Mouse (Mus musculus) heart, embryonic 16.5 days (tissue): Measurements from ENCODE around the gene Nrg3. TPM values are rescaled to one million over a fixed set of nuclear protein-coding genes. Genes with fewer than 3 reads are reported as not detected.

Experiments used
- ATAC-seq: fragments of 200-750 bp; cut with Nextera tagmentation; replicated peaks from 2 replicates; pipeline ENCODE4 v1.8.0; 2017; ENCODE audit warnings: moderate number of reproducible peaks; ENCODE audit not compliant: insufficient read depth, low FRiP score; ENCODE audit errors: extremely low read depth
- H3K27ac ChIP-seq: fragments of 300-500 bp; sonication (generic); 2 replicates; pipeline ENCODE4 v1.5.1; 2014; ENCODE audit warnings: mild to moderate bottlenecking, low read length, control low read depth, moderate library complexity
- H3K27me3 ChIP-seq: fragments of 300-500 bp; sonication (generic); 2 replicates; pipeline ENCODE4 v1.6.1; 2014; ENCODE audit warnings: low read length, mixed read lengths; ENCODE audit not compliant: control insufficient read depth, insufficient read depth
- H3K36me3 ChIP-seq: fragments of 300-500 bp; sonication (generic); 2 replicates; pipeline ENCODE4 v1.6.1; 2014; ENCODE audit not compliant: control insufficient read depth, insufficient read depth
- H3K4me1 ChIP-seq: fragments of 300-500 bp; sonication (generic); 2 replicates; pipeline ENCODE4 v1.6.1; 2014; ENCODE audit warnings: low read length, mixed read lengths; ENCODE audit not compliant: control insufficient read depth, insufficient read depth
- H3K4me2 ChIP-seq: fragments of 300-500 bp; sonication (generic); 2 replicates; pipeline ENCODE4 v1.6.1; 2014; ENCODE audit warnings: low read depth, mild to moderate bottlenecking, control low read depth, low read length
- H3K4me3 ChIP-seq: fragments of 300-500 bp; sonication (generic); 2 replicates; pipeline ENCODE4 v1.5.1; 2014; ENCODE audit warnings: mild to moderate bottlenecking, control low read depth, low read length
- H3K9ac ChIP-seq: fragments of 300-500 bp; sonication (generic); 2 replicates; pipeline ENCODE4 v1.6.1; 2014; ENCODE audit warnings: low read length, control low read depth
- H3K9me3 ChIP-seq: fragments of 300-500 bp; sonication (generic); replicated peaks from 2 replicates; pipeline ENCODE4 v1.6.1; 2016; ENCODE audit warnings: low read length; ENCODE audit not compliant: control insufficient read depth
- WGBS: fragments of 180-500 bp; shearing (Covaris S2); extraction: QIAGEN DNeasy Blood & Tissue Kit; methylation state at CpG from one replicate; pipeline ENCODE4 v1.1.7; 2014; 5-methylcytosine and 5-hydroxymethylcytosine counted together
- polyA plus RNA-seq: library from polyadenylated mRNA; unstranded; fragments of >200 nt; fragmentation: Nextera tagmentation; extraction: Ambion mirVana; gene quantifications from 2 replicates; pipeline ENCODE4 v1.2.1, GENCODE M21; 2015

Nrg3 gene
- polyA plus RNA-seq, 1 experiment from 2014 or later, result not detected

GRCm38 (mm10) chr14:39043793-39044192 is 429.1 kb downstream of the Nrg3 start:
- Histone ChIP-seq H3K27me3 (no peaks in the 10 kb centered on the region), H3K9ac (no peak overlapping the region), H3K36me3 (no peaks in the 10 kb centered on the region), H3K9me3 (no peaks in the 10 kb centered on the region), H3K4me1 (no peaks in the 10 kb centered on the region), H3K4me2 (no peak overlapping the region), H3K4me3 (no peak overlapping the region), H3K27ac (no peak overlapping the region)
- ATAC-seq, result no peak
- WGBS, result 64% methylated on average over 3 of the region's 3 CpGs

- no peak for ATAC-seq
- H3K4me3 ChIP-seq, result no peak overlapping the region
- H3K27ac ChIP-seq, result no peak overlapping the region
- H3K27me3 ChIP-seq, result no peaks in the 10 kb centered on the region
- H3K36me3 ChIP-seq, result no peaks in the 10 kb centered on the region
- H3K4me2 ChIP-seq, result no peak overlapping the region
- H3K9ac ChIP-seq, result no peak overlapping the region
- WGBS, result 63% methylated on average over 5 of the region's 5 CpGs
- no peaks in the 10 kb centered on the region for H3K9me3 ChIP-seq
- H3K4me1 ChIP-seq, result no peaks in the 10 kb centered on the region
Measured at GRCm38 (mm10) chr14:39043384-39043783, 429.5 kb downstream of the Nrg3 start.

GRCm38 (mm10) chr14:39039046-39039445 is 433.8 kb downstream of the Nrg3 start:
- Histone ChIP-seq H3K4me2 (no peak overlapping the region), H3K4me1 (no peaks in the 10 kb centered on the region), H3K9ac (no peak overlapping the region), H3K9me3 (no peaks in the 10 kb centered on the region), H3K27ac (no peak overlapping the region), H3K4me3 (no peak overlapping the region), H3K36me3 (no peaks in the 10 kb centered on the region), H3K27me3 (no peaks in the 10 kb centered on the region)
- ATAC-seq, result no peak
- WGBS, result 72% methylated on average over 1 of the region's 1 CpGs

DNA sequence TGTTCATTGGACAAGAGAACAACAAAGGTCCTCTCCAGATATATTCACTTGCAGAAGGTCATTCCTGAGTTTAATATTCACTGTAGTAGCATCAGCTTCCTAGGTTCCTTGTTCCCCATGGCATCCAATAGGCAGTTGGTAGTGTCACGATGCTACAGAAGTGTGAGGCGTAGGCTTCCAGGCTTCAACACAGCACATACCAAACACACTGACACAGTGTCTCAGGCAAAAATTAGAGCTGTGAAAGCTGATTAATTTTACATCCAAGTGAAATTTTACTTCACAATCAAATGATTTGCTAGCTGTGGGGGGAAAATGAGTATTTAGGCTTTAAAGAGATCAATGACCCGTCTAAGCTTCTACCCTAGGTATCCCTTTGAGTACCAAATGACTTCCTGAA is 438.4 kb downstream of the Nrg3 start:
- no peaks in the 10 kb centered on the region for H3K9me3 ChIP-seq
- H3K27ac ChIP-seq, result no peak overlapping the region
- no peak overlapping the region for H3K4me2 ChIP-seq
- H3K4me1 ChIP-seq, result no peaks in the 10 kb centered on the region
- no peak for ATAC-seq
- H3K9ac ChIP-seq, result no peak overlapping the region
- H3K4me3 ChIP-seq, result no peak overlapping the region
- no peaks in the 10 kb centered on the region for H3K27me3 ChIP-seq
- 85% methylated on average over 3 of the region's 3 CpGs for WGBS
- H3K36me3 ChIP-seq, result no peaks in the 10 kb centered on the region

DNA sequence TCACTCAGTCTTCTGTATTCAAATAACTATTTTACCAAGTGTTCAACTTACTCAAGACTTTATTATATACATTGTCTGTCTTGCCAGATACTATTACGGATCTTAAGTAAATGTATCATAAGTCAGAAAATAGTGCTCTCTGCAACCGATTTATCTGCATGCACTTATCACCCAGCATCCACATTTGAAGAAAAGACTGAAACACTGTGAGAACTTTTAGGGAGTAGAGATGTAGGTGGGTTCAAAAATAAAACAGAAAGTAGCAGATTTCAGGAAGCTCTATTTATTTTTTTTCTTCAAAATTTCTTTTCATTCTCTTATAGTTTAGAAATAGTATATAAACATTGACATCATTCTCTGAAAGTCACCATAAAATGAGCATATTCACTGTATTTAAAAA is 449.8 kb downstream of the Nrg3 start:
- Histone ChIP-seq H3K4me1 (no peaks in the 10 kb centered on the region), H3K4me3 (no peak overlapping the region), H3K9me3 (no peaks in the 10 kb centered on the region), H3K27ac (no peak overlapping the region), H3K9ac (no peak overlapping the region), H3K4me2 (no peak overlapping the region), H3K27me3 (no peaks in the 10 kb centered on the region), H3K36me3 (no peaks in the 10 kb centered on the region)
- 63% methylated on average over 2 of the region's 2 CpGs for WGBS
- no peak for ATAC-seq

GRCm38 (mm10) chr14:39014126-39014525 is 458.8 kb downstream of the Nrg3 start:
- H3K9ac ChIP-seq, result no peak overlapping the region
- ATAC-seq, result no peak
- H3K27me3 ChIP-seq, result no peaks in the 10 kb centered on the region
- H3K4me2 ChIP-seq, result no peak overlapping the region
- no peak overlapping the region for H3K4me3 ChIP-seq
- no peaks in the 10 kb centered on the region for H3K4me1 ChIP-seq
- 0 out of 2 replicates have a peak, but pooled peaks cover 3% of the 10 kb centered on the region for H3K9me3 ChIP-seq
- H3K27ac ChIP-seq, result no peak overlapping the region
- H3K36me3 ChIP-seq, result no peaks in the 10 kb centered on the region

DNA sequence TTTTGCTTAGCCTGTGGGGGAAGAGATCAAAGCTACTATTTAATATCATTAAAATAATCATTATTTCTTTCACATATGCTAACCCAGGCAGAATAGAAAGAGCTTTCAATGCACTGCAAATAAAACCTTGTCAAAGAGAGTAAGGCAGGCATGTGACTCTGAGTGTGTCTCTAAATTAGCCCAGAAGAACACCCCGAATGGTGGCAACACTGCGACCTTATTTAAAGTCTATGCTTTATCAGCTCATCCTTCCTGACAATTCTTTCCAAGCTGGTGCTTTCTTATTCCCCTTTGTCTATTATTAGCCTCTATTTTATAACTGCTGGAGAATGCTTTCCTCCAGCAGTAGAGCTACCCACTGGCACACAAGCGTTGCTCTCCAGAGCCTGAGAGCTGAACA is 475.0 kb downstream of the Nrg3 start:
- no peak overlapping the region for H3K9ac ChIP-seq
- H3K4me1 ChIP-seq, result no peaks in the 10 kb centered on the region
- no peaks in the 10 kb centered on the region for H3K27me3 ChIP-seq
- H3K27ac ChIP-seq, result no peak overlapping the region
- no peaks in the 10 kb centered on the region for H3K36me3 ChIP-seq
- no peak overlapping the region for H3K4me2 ChIP-seq
- ATAC-seq, result no peak
- H3K4me3 ChIP-seq, result no peak overlapping the region
- 58% methylated on average over 3 of the region's 3 CpGs for WGBS
- H3K9me3 ChIP-seq, result no peaks in the 10 kb centered on the region

GRCm38 (mm10) chr14:38992574-38992866 is 480.4 kb downstream of the Nrg3 start:
- WGBS, result 86% methylated on average over 1 of the region's 1 CpGs

DNA sequence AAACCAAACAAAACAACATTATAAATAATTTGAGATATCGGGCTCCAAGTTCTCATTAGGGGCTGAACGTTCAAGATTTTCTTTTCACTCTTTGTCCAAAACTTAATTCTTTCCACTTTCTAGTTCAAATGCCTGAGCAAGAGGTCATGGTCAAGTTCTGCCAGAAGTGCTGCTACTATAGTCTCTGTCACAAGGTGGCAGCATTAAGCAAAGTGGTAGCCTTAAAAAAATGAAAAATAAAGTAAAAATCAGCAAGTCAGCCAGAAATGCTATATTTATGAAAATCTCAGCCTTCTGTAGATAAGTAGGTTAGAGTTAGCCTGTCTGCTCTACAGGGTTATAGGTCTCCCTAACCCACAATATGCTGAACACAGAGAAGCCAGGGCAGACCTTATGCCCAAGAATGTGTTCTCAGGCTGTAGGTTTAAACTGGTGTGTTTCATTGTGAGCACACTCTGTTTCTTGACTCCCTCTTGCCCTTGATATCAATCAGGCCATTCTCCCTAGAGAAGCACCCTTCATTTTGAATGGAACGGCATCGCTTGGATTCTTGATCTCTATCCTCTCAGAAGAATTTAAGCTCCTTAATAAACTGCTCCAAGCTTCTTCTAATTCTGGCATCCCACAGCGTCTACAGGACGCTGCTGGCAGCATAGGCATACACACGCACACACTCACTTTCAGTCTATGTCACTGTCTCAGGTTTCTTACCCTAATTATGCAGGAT is 480.9 kb downstream of the Nrg3 start:
- H3K4me3 ChIP-seq, result no peak overlapping the region
- WGBS, result 71% methylated on average over 7 of the region's 7 CpGs
- no peak overlapping the region for H3K9ac ChIP-seq
- no peaks in the 10 kb centered on the region for H3K27me3 ChIP-seq
- ATAC-seq, result no peak
- H3K4me2 ChIP-seq, result no peak overlapping the region
- no peaks in the 10 kb centered on the region for H3K4me1 ChIP-seq
- no peak overlapping the region for H3K27ac ChIP-seq
- H3K36me3 ChIP-seq, result no peaks in the 10 kb centered on the region
- H3K9me3 ChIP-seq, result no peaks in the 10 kb centered on the region

More at GRCm38 (mm10) chr14:38992574-38992866, 480.4 kb downstream of the Nrg3 start:
- Histone ChIP-seq H3K4me3 (no peak overlapping the region), H3K36me3 (no peaks in the 10 kb centered on the region), H3K9ac (no peak overlapping the region), H3K27me3 (no peaks in the 10 kb centered on the region), H3K27ac (no peak overlapping the region), H3K9me3 (no peaks in the 10 kb centered on the region), H3K4me1 (no peaks in the 10 kb centered on the region), H3K4me2 (no peak overlapping the region)
- no peak for ATAC-seq
